Mouse (Mus musculus) heart, postnatal 0 days (tissue): Measurements from ENCODE around the gene Efhd1. TPM values are rescaled to one million over a fixed set of nuclear protein-coding genes. Genes with fewer than 3 reads are reported as not detected.

ENCODE experiments used
- ATAC-seq: fragments of 200-750 bp; cut with Nextera tagmentation; 2 replicates; pipeline ENCODE4 v1.8.0; 2017; ENCODE audit warnings: low read depth, moderate number of reproducible peaks, moderate library complexity; ENCODE audit not compliant: insufficient read depth
- DNase-seq: peaks from one replicate; pipeline ENCODE4 v3.0.0-alpha.2; 2016; ENCODE audit warnings: low spot score
- H3K27ac ChIP-seq: fragments of 300-500 bp; sonication (generic); 2 replicates; pipeline ENCODE4 v1.5.1; 2014; ENCODE audit warnings: low read depth, mild to moderate bottlenecking
- H3K27me3 ChIP-seq: fragments of 300-500 bp; sonication (generic); 2 replicates; pipeline ENCODE4 v1.6.1; 2014; ENCODE audit warnings: low read length, mixed read lengths; ENCODE audit not compliant: control insufficient read depth, insufficient read depth
- H3K36me3 ChIP-seq: fragments of 300-500 bp; sonication (generic); replicated peaks from 2 replicates; pipeline ENCODE4 v1.6.1; 2014; ENCODE audit warnings: low read length, mixed read lengths; ENCODE audit not compliant: control insufficient read depth, insufficient read depth
- H3K4me1 ChIP-seq: fragments of 300-500 bp; sonication (generic); 2 replicates; pipeline ENCODE4 v1.6.1; 2014; ENCODE audit warnings: antibody characterized with exemption; ENCODE audit not compliant: control insufficient read depth, insufficient read depth
- H3K4me2 ChIP-seq: fragments of 300-500 bp; sonication (generic); 2 replicates; pipeline ENCODE4 v1.6.1; 2014; ENCODE audit warnings: low read depth, mild to moderate bottlenecking, low read length, moderate library complexity
- H3K4me3 ChIP-seq: fragments of 300-500 bp; sonication (generic); 2 replicates; pipeline ENCODE4 v1.5.1; 2014; ENCODE audit warnings: low read depth, low read length
- H3K9ac ChIP-seq: fragments of 300-500 bp; sonication (generic); replicated peaks from 2 replicates; pipeline ENCODE4 v1.6.1; 2014; ENCODE audit warnings: low read depth, low read length, mixed read lengths
- H3K9me3 ChIP-seq: fragments of 300-500 bp; sonication (generic); replicated peaks from 2 replicates; pipeline ENCODE4 v1.6.1; 2016; ENCODE audit warnings: low read length; ENCODE audit not compliant: control insufficient read depth
- CTCF ChIP-seq: IDR thresholded peaks from 2 replicates; pipeline ENCODE4 v1.5.1; 2016; ENCODE audit warnings: antibody characterized with exemption, control low read depth, low read depth
- EP300 ChIP-seq: IDR thresholded peaks from 2 replicates; pipeline ENCODE4 v1.6.1; 2016; ENCODE audit warnings: antibody characterized with exemption, low read depth
- WGBS: fragments of 180-500 bp; shearing (Covaris S2); extraction: QIAGEN DNeasy Blood & Tissue Kit; methylation state at CpG from one replicate; pipeline ENCODE4 v1.1.7; 2014; 5-methylcytosine and 5-hydroxymethylcytosine counted together
- polyA plus RNA-seq: library from polyadenylated mRNA; unstranded; fragments of >200 nt; fragmentation: Nextera tagmentation; extraction: Ambion mirVana; gene quantifications from 2 replicates; pipeline ENCODE4 v1.2.1, GENCODE M21; 2015
- total RNA-seq: library from RNA; depleted of rRNA; stranded (reverse); fragments of >200 nt; gene quantifications from 2 replicates; pipeline ENCODE4 v1.2.3, GENCODE M21; 2014; ENCODE audit warnings: low replicate concordance

The Efhd1 gene
- total and polyA plus RNA-seq, 2 experiments from 2014 or later, result 0.38 to 2.5 TPM

- DNase-seq (peak; percentile 33), ATAC-seq (peak; percentile 76)
- H3K4me2 ChIP-seq, result no peak overlapping the region
- no peaks in the 10 kb centered on the region for H3K27me3 ChIP-seq
- H3K9me3 ChIP-seq, result no peaks in the 10 kb centered on the region
- H3K4me1 ChIP-seq, result no peaks in the 10 kb centered on the region
- no peak overlapping the region for H3K27ac ChIP-seq
- no peak overlapping the region for H3K4me3 ChIP-seq
- no peak overlapping the region for H3K9ac ChIP-seq
- WGBS, result 29% methylated on average over 22 of the region's 22 CpGs
- TF ChIP-seq CTCF, result peak; percentile 80
- TF ChIP-seq EP300, result no peak
- no peaks in the 10 kb centered on the region for H3K36me3 ChIP-seq
Measured at GRCm38 (mm10) chr1:87245929-87246815, 18.0 kb upstream of the Efhd1 start.

GRCm38 (mm10) chr1:87252040-87252609, 12.0 kb upstream of the Efhd1 start:
- no peak overlapping the region for H3K27ac ChIP-seq
- no peak overlapping the region for H3K9ac ChIP-seq
- ATAC-seq (no peak), DNase-seq (no peak)
- H3K27me3 ChIP-seq, result 0 out of 2 replicates have a peak, but pooled peaks cover 3% of the 10 kb centered on the region
- H3K36me3 ChIP-seq, result no peaks in the 10 kb centered on the region
- TF ChIP-seq EP300, result no peak
- no peak for TF ChIP-seq CTCF
- 70% methylated on average over 5 of the region's 5 CpGs for WGBS
- H3K9me3 ChIP-seq, result no peaks in the 10 kb centered on the region
- H3K4me3 ChIP-seq, result no peak overlapping the region
- no peaks in the 10 kb centered on the region for H3K4me1 ChIP-seq
- no peak overlapping the region for H3K4me2 ChIP-seq

GRCm38 (mm10) chr1:87255173-87255572, 9.0 kb upstream of the Efhd1 start:
- Histone ChIP-seq H3K4me2 (no peak overlapping the region), H3K9ac (no peak overlapping the region), H3K27ac (no peak overlapping the region), H3K9me3 (no peaks in the 10 kb centered on the region), H3K36me3 (no peaks in the 10 kb centered on the region), H3K4me1 (no peaks in the 10 kb centered on the region), H3K27me3 (peaks cover 24% of the 10 kb centered on the region), H3K4me3 (no peak overlapping the region)
- DNase-seq, result no peak
- TF ChIP-seq CTCF, result no peak
- TF ChIP-seq EP300, result no peak
- ATAC-seq, result no peak
- WGBS, result 62% methylated on average over 4 of the region's 4 CpGs

GRCm38 (mm10) chr1:87257691-87258090, 6.5 kb upstream of the Efhd1 start:
- H3K27ac ChIP-seq, result no peak overlapping the region
- H3K9ac ChIP-seq, result no peak overlapping the region
- WGBS, result 23% methylated on average over 11 of the region's 11 CpGs
- TF ChIP-seq CTCF, result no peak
- no peak for TF ChIP-seq EP300
- H3K4me3 ChIP-seq, result no peak overlapping the region
- no peak for DNase-seq
- ATAC-seq, result no peak
- no peak overlapping the region for H3K4me2 ChIP-seq
- no peaks in the 10 kb centered on the region for H3K9me3 ChIP-seq
- H3K27me3 ChIP-seq, result peaks cover 46% of the 10 kb centered on the region
- no peaks in the 10 kb centered on the region for H3K36me3 ChIP-seq
- no peaks in the 10 kb centered on the region for H3K4me1 ChIP-seq

GRCm38 (mm10) chr1:87258484-87258883, 5.7 kb upstream of the Efhd1 start:
- DNase-seq (peak; percentile 51), ATAC-seq (peak; percentile 57)
- no peaks in the 10 kb centered on the region for H3K9me3 ChIP-seq
- H3K4me3 ChIP-seq, result no peak overlapping the region
- H3K27ac ChIP-seq, result no peak overlapping the region
- H3K4me2 ChIP-seq, result no peak overlapping the region
- H3K9ac ChIP-seq, result no peak overlapping the region
- no peaks in the 10 kb centered on the region for H3K4me1 ChIP-seq
- WGBS, result 7% methylated on average over 14 of the region's 14 CpGs
- peaks cover 54% of the 10 kb centered on the region for H3K27me3 ChIP-seq
- no peaks in the 10 kb centered on the region for H3K36me3 ChIP-seq
- TF ChIP-seq EP300 (no peak), CTCF (peak; percentile 45)
